Mouse (Mus musculus): ENCODE measurements around the gene Rgs17.

Rgs17 gene

DNA sequence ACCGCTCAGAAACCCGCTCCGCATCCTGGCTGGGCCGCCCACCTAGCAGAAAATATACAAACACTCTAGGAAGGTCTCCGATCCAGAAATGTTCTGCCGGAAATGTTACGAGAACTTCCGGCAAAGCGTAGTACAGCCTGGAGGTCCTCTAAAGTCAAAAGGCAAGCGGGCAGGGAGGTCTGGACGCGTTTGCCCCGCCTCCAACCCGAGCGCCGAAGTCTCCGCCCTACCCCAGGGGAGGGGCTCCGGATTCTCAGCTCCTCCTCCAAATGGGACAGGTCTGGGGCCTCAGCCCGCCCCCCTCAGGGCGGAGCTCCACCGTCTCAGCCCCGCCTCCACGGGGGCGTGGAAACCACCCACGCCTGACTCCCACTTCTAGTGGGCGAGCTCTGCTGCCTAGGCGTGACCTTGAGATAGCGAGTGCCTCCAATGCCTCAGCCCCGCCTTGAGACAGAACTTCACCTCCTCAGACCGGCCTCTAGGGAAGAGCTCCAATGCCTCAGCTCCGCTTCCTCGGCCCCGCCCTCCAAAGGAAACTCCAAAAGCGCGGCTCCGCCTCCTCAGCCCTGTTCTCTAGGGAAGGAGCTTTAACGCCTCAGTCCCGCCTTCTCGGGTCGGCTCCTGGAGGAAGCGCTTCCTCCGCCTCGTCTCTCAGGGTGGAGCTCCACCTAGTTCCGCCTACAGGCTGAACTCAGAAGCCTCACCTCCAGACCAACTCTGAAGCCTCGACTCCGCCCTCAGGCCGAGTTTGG lies 98.3 kb downstream of the Rgs17 start, which contains the start of gene Mtrf1l:
Gene Mtrf1l, minus strand, starts transcription at position 171 of the 752 bp plus-strand sequence.
- DNase-seq (ENCODE audit: low spot score in 2 of 2): peak; percentile 85 to 86

- peak in 1 of 2 experiments; percentile 14 for DNase-seq (ENCODE audit: low spot score in 2 of 2)
These were observed 98.9 kb downstream of the Rgs17 start for GRCm38 (mm10) chr10:5823291-5823739.

DNA sequence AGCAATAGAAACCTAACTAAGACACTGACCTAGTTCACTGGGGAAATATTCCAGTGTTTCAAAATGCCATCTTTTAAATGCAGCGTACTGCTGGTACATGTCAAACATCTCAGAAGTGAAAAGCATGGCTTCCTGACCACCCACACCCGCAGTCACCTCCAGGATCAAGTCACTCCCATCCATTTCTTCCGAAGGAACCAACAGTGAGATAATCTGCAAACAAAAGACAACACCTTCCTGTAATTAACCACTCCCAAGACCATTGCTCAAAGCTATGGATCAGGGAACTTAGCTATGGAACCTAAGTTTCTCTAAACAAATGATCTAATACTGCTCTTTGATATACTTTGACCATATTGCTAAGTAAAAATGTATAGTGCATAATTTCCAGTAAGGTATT lies 103.4 kb downstream of the Rgs17 start:
- no peak for DNase-seq (ENCODE audit: low spot score in 2 of 2)

- no peak for DNase-seq (ENCODE audit: low spot score in 2 of 2)
These were observed 106.2 kb downstream of the Rgs17 start for GRCm38 (mm10) chr10:5815968-5816367.

- no peak for DNase-seq (ENCODE audit: low spot score in 2 of 2)
These were observed 108.5 kb downstream of the Rgs17 start for GRCm38 (mm10) chr10:5813724-5814123.

GRCm38 (mm10) chr10:5807683-5808082 lies 114.5 kb downstream of the Rgs17 start:
- DNase-seq (ENCODE audit: low spot score in 2 of 2): no peak

GRCm38 (mm10) chr10:5806996-5807395 lies 115.2 kb downstream of the Rgs17 start:
- no peak for DNase-seq (ENCODE audit: low spot score in 2 of 2)

- no peak for DNase-seq (ENCODE audit: low spot score in 2 of 2)
These were observed 115.8 kb downstream of the Rgs17 start for GRCm38 (mm10) chr10:5806416-5806815.

GRCm38 (mm10) chr10:5805731-5806307 lies 116.4 kb downstream of the Rgs17 start:
- peak; percentile 74 to 88 for DNase-seq (ENCODE audit: low spot score in 2 of 2)

- peak; percentile 93 to 97 for DNase-seq (ENCODE audit: low spot score in 2 of 2)
These were observed 116.9 kb downstream of the Rgs17 start, which contains the start of gene Fbxo5 for GRCm38 (mm10) chr10:5805243-5805730. TSS of gene Fbxo5 (minus strand) at chr10:5805600.

DNA sequence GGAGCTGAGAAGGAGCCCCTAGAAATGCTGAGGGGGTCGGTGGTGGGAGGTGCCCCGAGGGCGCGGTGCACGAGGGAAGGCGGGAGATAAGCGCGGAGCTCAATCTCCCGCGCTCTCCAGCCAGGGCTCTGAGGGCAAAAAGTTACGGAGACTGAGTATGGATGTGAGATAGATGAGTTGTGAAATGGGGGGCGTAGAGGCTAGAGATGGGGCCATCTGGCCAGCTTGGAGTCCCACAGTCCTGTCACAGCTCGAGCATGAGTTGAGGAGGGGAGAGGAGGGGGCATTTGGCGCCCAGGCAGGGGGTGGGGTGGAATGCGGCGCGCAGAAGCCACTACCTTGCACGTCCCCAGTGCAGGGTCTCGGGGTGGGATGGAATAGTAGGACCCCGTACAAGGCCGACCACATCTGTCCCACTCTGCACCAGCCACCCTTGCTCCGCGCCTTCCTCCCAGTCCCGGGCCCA lies 117.5 kb downstream of the Rgs17 start:
- no peak for DNase-seq (ENCODE audit: low spot score in 2 of 2)

- DNase-seq (ENCODE audit: low spot score in 2 of 2): no peak
These were observed 118.5 kb downstream of the Rgs17 start for GRCm38 (mm10) chr10:5803739-5804138.

DNA sequence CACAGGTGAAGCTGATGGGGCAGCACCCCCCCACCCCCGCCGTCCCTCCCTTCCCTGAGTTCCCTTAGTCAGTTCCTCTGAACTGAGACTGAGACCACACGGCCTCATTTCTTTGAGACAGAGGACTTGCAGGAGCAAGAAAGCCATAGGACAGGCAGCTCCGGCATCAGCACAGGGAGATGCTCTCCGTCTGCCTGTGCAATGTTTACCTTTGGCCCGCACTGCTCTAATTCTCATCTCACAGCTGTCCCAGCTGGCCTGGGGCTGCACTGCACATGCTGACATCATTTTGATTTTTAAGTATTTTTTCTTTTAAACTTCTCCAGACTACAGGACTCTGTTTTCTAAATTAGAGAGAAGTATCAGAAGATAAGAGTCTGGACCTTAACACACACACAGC lies 119.3 kb downstream of the Rgs17 start:
- DNase-seq (ENCODE audit: low spot score in 2 of 2): no peak

DNA sequence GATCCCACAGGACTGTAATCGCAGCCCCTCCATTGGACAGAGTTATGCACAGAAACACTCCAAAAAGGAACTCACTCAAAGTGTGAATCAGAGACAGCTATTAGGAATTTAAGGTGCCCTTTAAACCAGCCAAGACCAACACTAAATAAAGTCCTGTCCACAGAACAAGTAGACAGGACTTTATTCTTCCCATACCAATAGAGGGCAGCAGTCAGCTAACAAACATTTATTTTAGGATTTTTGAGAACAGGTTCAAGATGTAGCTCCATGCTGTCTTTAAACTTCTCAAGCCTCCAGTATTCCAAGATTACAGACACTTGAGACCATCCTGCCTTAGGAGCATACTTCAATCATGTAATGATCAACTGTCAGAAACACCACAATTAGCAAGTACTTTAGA lies 121.7 kb downstream of the Rgs17 start:
- DNase-seq (ENCODE audit: low spot score in 2 of 2): no peak

GRCm38 (mm10) chr10:5798069-5798468 lies 124.1 kb downstream of the Rgs17 start:
- DNase-seq (ENCODE audit: low spot score in 2 of 2): no peak

DNA sequence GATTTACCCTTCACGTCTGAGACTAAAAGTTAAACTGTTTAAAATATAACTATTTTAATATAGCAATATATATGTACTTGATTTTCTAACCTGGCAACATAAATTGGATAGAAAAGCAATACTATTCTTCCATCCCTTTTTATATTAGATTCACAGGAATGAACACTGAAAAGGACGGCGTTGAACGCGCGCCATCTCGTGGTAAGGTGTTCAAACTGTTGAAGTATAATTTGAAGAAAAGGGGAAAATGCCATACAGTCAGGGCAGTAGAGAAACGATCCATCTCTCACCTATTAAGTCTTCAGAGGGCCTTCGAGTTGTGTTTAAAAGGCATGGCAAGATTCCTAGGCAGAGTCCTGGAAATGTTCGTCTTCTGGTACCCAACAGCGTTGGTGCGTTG lies 131.5 kb downstream of the Rgs17 start:
- DNase-seq (ENCODE audit: low spot score in 2 of 2): peak; percentile 22 to 44

DNA sequence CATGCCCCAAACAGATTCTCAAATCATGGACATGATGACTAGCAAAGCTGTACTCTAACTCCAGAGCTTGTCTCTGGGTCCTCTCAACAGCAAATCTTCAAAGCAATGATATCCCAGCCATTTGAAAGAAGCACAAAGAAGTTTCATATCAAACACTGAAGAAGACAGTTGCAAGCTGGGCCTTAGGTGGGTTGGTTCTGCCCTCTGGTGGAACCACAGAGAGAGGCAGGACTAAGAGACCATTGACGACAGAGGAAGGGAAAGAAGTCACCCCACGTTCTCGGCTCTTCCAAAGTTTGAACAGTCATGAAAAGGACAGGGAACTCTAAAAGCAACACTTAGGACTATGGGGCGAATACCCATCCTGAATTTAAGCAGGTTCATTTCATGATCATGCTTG lies 135.3 kb downstream of the Rgs17 start:
- DNase-seq (ENCODE audit: low spot score in 2 of 2): no peak

All from frontal cortex, postnatal 25 days (tissue).